Mouse (Mus musculus): ENCODE measurements around the gene Olfr790. TPM values are rescaled to one million over a fixed set of nuclear protein-coding genes. Genes with fewer than 3 reads are reported as not detected.

Olfr790 gene
- total RNA-seq (2023) = not detected

GRCm38 (mm10) chr10:129498192-129498591 lies at the start of gene Olfr790:
Gene Olfr790 (plus strand): TSS chr10:129498492.

GRCm38 (mm10) chr10:129461562-129461961 lies 36.7 kb upstream of the Olfr790 start, which contains the start of gene Olfr787:
Gene Olfr787 (plus strand): TSS chr10:129461862.

GRCm38 (mm10) chr10:129470698-129471097 lies 27.6 kb upstream of the Olfr790 start, which contains the start of gene Olfr788:
Gene Olfr788 (plus strand): TSS chr10:129470998.

GRCm38 (mm10) chr10:129484452-129484851 lies 13.8 kb upstream of the Olfr790 start, which contains the start of gene Olfr789:
Gene Olfr789 (plus strand): TSS chr10:129484752.

GRCm38 (mm10) chr10:129521492-129521891 lies 23.2 kb downstream of the Olfr790 start, which contains the start of gene Olfr791:
Gene Olfr791 (plus strand): TSS chr10:129521792.

GRCm38 (mm10) chr10:129538862-129539261 lies 40.6 kb downstream of the Olfr790 start, which contains the start of gene Olfr792:
Gene Olfr792 (plus strand): TSS chr10:129539162.

Other genes starting within 250 kb of the Olfr790 start
- gene Olfr776, start 239.4 kb upstream of the Olfr790 start, total RNA-seq (2023) = not detected
- not detected for gene Olfr777, start 227.0 kb upstream of the Olfr790 start, total RNA-seq (2023)
- not detected for gene Olfr780, start 180.4 kb upstream of the Olfr790 start, total RNA-seq (2023)
- gene Olfr781, start 169.6 kb upstream of the Olfr790 start, total RNA-seq (2023) = not detected
- gene Olfr782, start 149.6 kb upstream of the Olfr790 start, total RNA-seq (2023) = not detected
- under 1 TPM in 1 of 2 experiments, not detected in 1; 0.22 TPM for gene Olfr784, start 114.4 kb upstream of the Olfr790 start, total RNA-seq (2023)
- not detected for gene Olfr785, start 93.1 kb upstream of the Olfr790 start, total RNA-seq (2023)
- not detected for gene Olfr786, start 71.2 kb upstream of the Olfr790 start, total RNA-seq (2023)
- not detected for gene Olfr787, start 36.6 kb upstream of the Olfr790 start, total RNA-seq (2023)
- not detected for gene Olfr788, start 27.5 kb upstream of the Olfr790 start, total RNA-seq (2023)
- gene Olfr789, start 13.7 kb upstream of the Olfr790 start, total RNA-seq (2023) = not detected
- not detected for gene Olfr791, start 23.3 kb downstream of the Olfr790 start, total RNA-seq (2023)
- gene Olfr792, start 40.7 kb downstream of the Olfr790 start, total RNA-seq (2023) = not detected
- not detected for gene Olfr794, start 69.2 kb downstream of the Olfr790 start, total RNA-seq (2023)
- not detected for gene Olfr796, start 114.1 kb downstream of the Olfr790 start, total RNA-seq (2023)
- not detected for gene Olfr798, start 129.4 kb downstream of the Olfr790 start, total RNA-seq (2023)
- gene Olfr799, start 139.0 kb downstream of the Olfr790 start, total RNA-seq (2023) = not detected
- not detected for gene Olfr800, start 159.2 kb downstream of the Olfr790 start, total RNA-seq (2023)
- not detected for gene Olfr801, start 175.4 kb downstream of the Olfr790 start, total RNA-seq (2023)
- gene Olfr802, start 189.7 kb downstream of the Olfr790 start, total RNA-seq (2023) = not detected
- not detected for gene Olfr803, start 195.8 kb downstream of the Olfr790 start, total RNA-seq (2023)
- gene Olfr804, start 204.7 kb downstream of the Olfr790 start, total RNA-seq (2023) = not detected
- not detected for gene Olfr805, start 230.9 kb downstream of the Olfr790 start, total RNA-seq (2023)
- not detected for gene Olfr806, start 243.4 kb downstream of the Olfr790 start, total RNA-seq (2023)